Mouse (Mus musculus) stomach, postnatal 0 days (tissue): Measurements from ENCODE around the gene Lactb.

Source experiments
- CTCF ChIP-seq: IDR thresholded peaks from 2 replicates; pipeline ENCODE4 v1.5.1; 2016; ENCODE audit warnings: antibody characterized with exemption, low read depth, mild to moderate bottlenecking, moderate library complexity
- EP300 ChIP-seq: optimal IDR thresholded peaks from 2 replicates; pipeline ENCODE3; 2016; ENCODE audit warnings: antibody characterized with exemption

DNA sequence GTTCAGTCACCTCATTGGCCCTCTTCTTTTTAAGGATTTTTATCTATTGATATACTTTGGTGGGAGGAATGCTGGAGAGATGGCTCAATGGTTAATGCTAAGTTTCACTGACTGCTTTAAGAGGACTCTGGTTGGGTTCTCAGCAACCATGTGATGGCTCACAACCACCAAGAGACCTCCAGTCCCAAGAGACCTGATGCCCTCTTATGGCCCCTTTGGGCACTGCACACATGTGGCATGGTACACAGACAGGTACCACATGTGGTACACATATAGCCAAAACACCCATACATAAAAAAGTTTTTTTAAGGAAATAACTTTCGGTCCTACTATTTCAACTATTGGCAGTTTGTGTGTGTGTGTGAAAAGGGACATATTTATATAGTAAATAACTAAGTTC, 53.2 kb downstream of the Lactb start:
- TF ChIP-seq CTCF (peak; percentile 25; the same call in 1 of the 2 replicates), EP300 (no peak)
